Mouse (Mus musculus) embryo, embryonic 9.5 days (tissue): ENCODE measurements around the gene D630003M21Rik.

Experiments
- DNase-seq: peaks from one replicate; pipeline ENCODE4 v3.0.0-alpha.2; 2017; ENCODE audit errors: extremely low spot score

D630003M21Rik gene

GRCm38 (mm10) chr2:158141690-158142440 is 87.2 kb downstream of the D630003M21Rik start:
- DNase-seq: no peak

- no peak for DNase-seq
Observed at GRCm38 (mm10) chr2:158141271-158141670, 87.8 kb downstream of the D630003M21Rik start.

GRCm38 (mm10) chr2:158140664-158141063 is 88.4 kb downstream of the D630003M21Rik start:
- no peak for DNase-seq

- DNase-seq: no peak
Observed at GRCm38 (mm10) chr2:158139628-158140027, 89.4 kb downstream of the D630003M21Rik start.

GRCm38 (mm10) chr2:158138778-158139177 is 90.2 kb downstream of the D630003M21Rik start:
- no peak for DNase-seq

- DNase-seq: no peak
Observed at GRCm38 (mm10) chr2:158137771-158138170, 91.3 kb downstream of the D630003M21Rik start.

- no peak for DNase-seq
Observed at GRCm38 (mm10) chr2:158136205-158136604, 92.8 kb downstream of the D630003M21Rik start.

GRCm38 (mm10) chr2:158133050-158133449 is 96.0 kb downstream of the D630003M21Rik start:
- no peak for DNase-seq
